Mouse (Mus musculus): ENCODE results near the gene Usp29. TPM values are rescaled to one million over a fixed set of nuclear protein-coding genes. Genes with fewer than 3 reads are reported as not detected.

Usp29 gene
- polyA plus RNA-seq, 1 experiment from 2014 or later: 41.5 TPM

- Histone ChIP-seq H3K27me3 (ENCODE audit: control insufficient read depth, insufficient read depth, low read length) (no peaks in the 10 kb centered on the region), H3K4me1 (ENCODE audit: control insufficient read depth, insufficient read depth, low read length) (no peaks in the 10 kb centered on the region), H3K36me3 (ENCODE audit: control insufficient read depth, insufficient read depth, low read length) (no peaks in the 10 kb centered on the region), H3K27ac (ENCODE audit: low read depth, low read length) (no peak overlapping the region), H3K4me2 (ENCODE audit: low read depth, low read length) (no peak overlapping the region), H3K9ac (replicated peaks; ENCODE audit: low read depth, low read length) (no peak overlapping the region), H3K9me3 (ENCODE audit: control insufficient read depth, low read length) (no peaks in the 10 kb centered on the region), H3K4me3 (ENCODE audit: low read depth, low read length) (no peak overlapping the region)
- ATAC-seq (ENCODE audit: low read depth): no peak
- WGBS: 42% methylated on average over 2 of the region's 2 CpGs
Measured at GRCm38 (mm10) chr7:6823673-6824072, 93.3 kb downstream of the Usp29 start.

DNA sequence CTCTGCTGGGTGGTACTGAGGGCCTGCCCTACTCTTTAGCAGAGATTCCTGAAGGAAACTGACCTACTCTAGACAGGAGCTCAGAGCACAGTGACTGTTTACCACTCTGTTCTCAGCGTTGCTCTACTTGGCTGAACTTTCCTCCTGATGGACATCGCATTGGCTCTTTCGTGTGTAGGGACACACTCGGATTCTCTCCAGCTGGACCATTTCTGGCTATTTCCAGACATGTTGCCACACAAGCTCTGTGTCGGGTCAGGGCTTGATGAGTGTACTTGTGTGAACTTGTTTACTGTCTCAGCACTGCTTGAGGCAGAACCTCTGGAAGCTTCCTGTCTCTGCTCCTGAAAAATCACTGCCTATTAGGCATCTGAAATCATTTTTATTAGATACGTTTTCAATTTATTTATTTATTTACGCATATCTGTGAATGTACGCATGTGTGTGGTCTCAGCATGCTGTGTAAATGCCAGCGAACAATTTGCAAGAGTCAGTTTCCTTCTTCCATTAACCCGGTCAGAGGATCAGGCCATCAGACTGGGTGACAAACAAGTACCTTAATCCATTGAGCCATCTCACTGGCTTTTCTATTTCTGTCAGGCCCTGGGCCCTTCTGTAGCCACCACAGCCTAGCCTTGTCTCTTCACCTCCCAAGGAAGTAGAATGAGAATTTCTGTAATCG is 95.7 kb downstream of the Usp29 start:
- Histone ChIP-seq H3K36me3 (ENCODE audit: control insufficient read depth, insufficient read depth, low read length) (no peaks in the 10 kb centered on the region), H3K27ac (ENCODE audit: low read depth, low read length) (no peak overlapping the region), H3K4me3 (ENCODE audit: low read depth, low read length) (no peak overlapping the region), H3K4me2 (ENCODE audit: low read depth, low read length) (no peak overlapping the region), H3K9me3 (ENCODE audit: control insufficient read depth, low read length) (no peaks in the 10 kb centered on the region), H3K4me1 (ENCODE audit: control insufficient read depth, insufficient read depth, low read length) (no peaks in the 10 kb centered on the region), H3K27me3 (ENCODE audit: control insufficient read depth, insufficient read depth, low read length) (no peaks in the 10 kb centered on the region), H3K9ac (replicated peaks; ENCODE audit: low read depth, low read length) (no peak overlapping the region)
- 92% methylated on average over 11 of the region's 11 CpGs for WGBS
- no peak for ATAC-seq (ENCODE audit: low read depth)

DNA sequence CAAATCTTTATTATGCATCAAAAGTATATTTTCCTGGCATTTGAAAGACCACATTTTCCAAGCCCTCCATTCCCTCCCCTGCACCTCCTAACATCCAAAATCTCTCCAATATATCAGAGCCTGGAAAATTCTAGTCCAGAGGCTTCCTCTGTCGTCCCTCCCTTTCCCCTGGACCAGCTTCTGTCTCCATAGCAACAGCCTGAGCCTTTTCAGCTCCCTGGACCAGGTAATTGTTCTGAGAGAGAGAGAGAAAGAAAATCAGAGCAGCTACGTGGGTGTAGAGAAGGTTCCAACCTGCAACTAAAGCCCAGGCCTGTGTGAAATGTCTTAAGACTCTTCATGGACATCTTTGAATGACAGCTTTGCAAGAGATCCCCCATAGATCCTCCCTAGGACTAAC is 98.8 kb downstream of the Usp29 start:
- Histone ChIP-seq H3K27me3 (ENCODE audit: control insufficient read depth, insufficient read depth, low read length) (no peaks in the 10 kb centered on the region), H3K4me1 (ENCODE audit: control insufficient read depth, insufficient read depth, low read length) (no peaks in the 10 kb centered on the region), H3K27ac (ENCODE audit: low read depth, low read length) (peak overlapping the region; percentile 8; the same call in 1 of the 2 replicates), H3K4me2 (ENCODE audit: low read depth, low read length) (no peak overlapping the region), H3K4me3 (ENCODE audit: low read depth, low read length) (no peak overlapping the region), H3K36me3 (ENCODE audit: control insufficient read depth, insufficient read depth, low read length) (no peaks in the 10 kb centered on the region), H3K9ac (replicated peaks; ENCODE audit: low read depth, low read length) (no peak overlapping the region), H3K9me3 (ENCODE audit: control insufficient read depth, low read length) (no peaks in the 10 kb centered on the region)
- peak; percentile 80 for ATAC-seq (ENCODE audit: low read depth)
- 7% methylated on average over 2 of the region's 2 CpGs for WGBS

GRCm38 (mm10) chr7:6834950-6835349 is 104.6 kb downstream of the Usp29 start:
- Histone ChIP-seq H3K4me1 (ENCODE audit: control insufficient read depth, insufficient read depth, low read length) (peaks cover 6% of the 10 kb centered on the region; the same call in 1 of the 2 replicates), H3K4me2 (ENCODE audit: low read depth, low read length) (no peak overlapping the region), H3K27ac (ENCODE audit: low read depth, low read length) (peak overlapping the region; percentile 49; the same call in 1 of the 2 replicates), H3K27me3 (ENCODE audit: control insufficient read depth, insufficient read depth, low read length) (no peaks in the 10 kb centered on the region), H3K36me3 (ENCODE audit: control insufficient read depth, insufficient read depth, low read length) (no peaks in the 10 kb centered on the region), H3K9me3 (ENCODE audit: control insufficient read depth, low read length) (no peaks in the 10 kb centered on the region), H3K4me3 (ENCODE audit: low read depth, low read length) (no peak overlapping the region), H3K9ac (replicated peaks; ENCODE audit: low read depth, low read length) (no peak overlapping the region)
- peak; percentile 56 for ATAC-seq (ENCODE audit: low read depth)
- 29% methylated on average over 5 of the region's 5 CpGs for WGBS

DNA sequence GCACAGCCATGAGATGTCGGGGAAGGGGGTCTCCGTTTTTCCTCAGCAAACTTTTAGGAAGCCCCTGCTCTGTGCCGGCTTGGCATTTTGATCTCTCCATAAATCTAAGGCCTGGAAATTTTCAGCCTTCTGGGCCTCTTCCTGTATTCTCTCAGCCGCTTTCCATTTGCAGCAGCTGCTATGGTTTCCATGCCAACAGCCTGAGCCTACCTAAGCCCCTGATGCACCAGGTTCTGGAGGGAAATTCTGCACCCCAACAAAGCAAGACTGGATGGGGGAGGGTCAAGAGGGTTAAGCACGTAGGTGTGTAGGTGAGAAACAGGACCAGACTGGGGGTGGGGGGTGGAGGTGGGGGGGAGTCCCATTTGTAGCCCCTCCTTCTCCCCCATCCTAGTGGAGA is 105.0 kb downstream of the Usp29 start:
- no peaks in the 10 kb centered on the region for H3K27me3 ChIP-seq (ENCODE audit: control insufficient read depth, insufficient read depth, low read length)
- H3K36me3 ChIP-seq (ENCODE audit: control insufficient read depth, insufficient read depth, low read length): no peaks in the 10 kb centered on the region
- H3K27ac ChIP-seq (ENCODE audit: low read depth, low read length): peak overlapping the region; percentile 49
- peaks cover 6% of the 10 kb centered on the region; the same call in 1 of the 2 replicates for H3K4me1 ChIP-seq (ENCODE audit: control insufficient read depth, insufficient read depth, low read length)
- no peak overlapping the region for H3K9ac ChIP-seq (replicated peaks; ENCODE audit: low read depth, low read length)
- H3K4me2 ChIP-seq (ENCODE audit: low read depth, low read length): no peak overlapping the region
- no peaks in the 10 kb centered on the region for H3K9me3 ChIP-seq (ENCODE audit: control insufficient read depth, low read length)
- 11% methylated on average over 5 of the region's 5 CpGs for WGBS
- peak; percentile 87 for ATAC-seq (ENCODE audit: low read depth)
- H3K4me3 ChIP-seq (ENCODE audit: low read depth, low read length): no peak overlapping the region

- H3K4me2 ChIP-seq (ENCODE audit: low read depth, low read length): no peak overlapping the region
- 57% methylated on average over 3 of the region's 3 CpGs for WGBS
- no peak for ATAC-seq (ENCODE audit: low read depth)
- no peak overlapping the region for H3K4me3 ChIP-seq (ENCODE audit: low read depth, low read length)
- H3K4me1 ChIP-seq (ENCODE audit: control insufficient read depth, insufficient read depth, low read length): peaks cover 6% of the 10 kb centered on the region; the same call in 1 of the 2 replicates
- H3K36me3 ChIP-seq (ENCODE audit: control insufficient read depth, insufficient read depth, low read length): no peaks in the 10 kb centered on the region
- H3K9me3 ChIP-seq (ENCODE audit: control insufficient read depth, low read length): no peaks in the 10 kb centered on the region
- no peak overlapping the region for H3K27ac ChIP-seq (ENCODE audit: low read depth, low read length)
- no peaks in the 10 kb centered on the region for H3K27me3 ChIP-seq (ENCODE audit: control insufficient read depth, insufficient read depth, low read length)
- no peak overlapping the region for H3K9ac ChIP-seq (replicated peaks; ENCODE audit: low read depth, low read length)
Measured at GRCm38 (mm10) chr7:6837297-6837925, 107.0 kb downstream of the Usp29 start.

DNA sequence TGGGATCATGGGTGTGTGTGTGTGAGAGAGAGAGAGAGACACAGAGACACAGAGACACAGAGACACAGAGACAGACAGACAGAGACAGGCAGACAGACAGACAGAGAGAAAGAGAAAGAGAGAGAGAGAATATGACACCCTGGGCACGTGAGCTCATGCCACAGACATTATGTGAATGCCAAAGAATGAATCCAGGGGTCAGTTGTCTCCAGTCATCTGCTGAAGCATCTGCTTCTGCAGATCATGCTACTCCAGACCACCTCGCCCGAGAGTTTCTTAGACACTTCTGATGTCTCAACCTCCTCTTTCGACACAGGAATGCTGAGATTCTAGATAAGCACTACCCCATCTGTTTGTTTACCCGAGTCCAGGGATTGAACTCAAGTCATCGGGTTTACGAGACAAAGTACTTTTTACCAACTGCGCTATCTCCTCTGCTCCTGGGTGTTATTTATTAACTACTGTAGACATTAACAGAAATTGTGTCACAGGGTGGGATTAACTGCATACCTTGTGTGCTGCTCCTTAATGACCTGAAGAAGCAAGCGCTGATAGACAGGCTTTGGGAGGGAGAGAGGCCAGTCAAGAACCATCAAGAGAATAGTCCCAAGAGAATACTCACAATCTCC is 107.7 kb downstream of the Usp29 start:
- H3K9ac ChIP-seq (replicated peaks; ENCODE audit: low read depth, low read length): no peak overlapping the region
- no peaks in the 10 kb centered on the region for H3K9me3 ChIP-seq (ENCODE audit: control insufficient read depth, low read length)
- H3K27me3 ChIP-seq (ENCODE audit: control insufficient read depth, insufficient read depth, low read length): no peaks in the 10 kb centered on the region
- 88% methylated on average over 9 of the region's 9 CpGs for WGBS
- no peak overlapping the region for H3K4me2 ChIP-seq (ENCODE audit: low read depth, low read length)
- no peak overlapping the region for H3K27ac ChIP-seq (ENCODE audit: low read depth, low read length)
- no peak overlapping the region for H3K4me3 ChIP-seq (ENCODE audit: low read depth, low read length)
- ATAC-seq (ENCODE audit: low read depth): no peak
- peaks cover 6% of the 10 kb centered on the region; the same call in 1 of the 2 replicates for H3K4me1 ChIP-seq (ENCODE audit: control insufficient read depth, insufficient read depth, low read length)
- H3K36me3 ChIP-seq (ENCODE audit: control insufficient read depth, insufficient read depth, low read length): no peaks in the 10 kb centered on the region

- Histone ChIP-seq H3K9me3 (ENCODE audit: control insufficient read depth, low read length) (no peaks in the 10 kb centered on the region), H3K27me3 (ENCODE audit: control insufficient read depth, insufficient read depth, low read length) (no peaks in the 10 kb centered on the region), H3K9ac (replicated peaks; ENCODE audit: low read depth, low read length) (no peak overlapping the region), H3K27ac (ENCODE audit: low read depth, low read length) (no peak overlapping the region), H3K4me3 (ENCODE audit: low read depth, low read length) (no peak overlapping the region), H3K4me2 (ENCODE audit: low read depth, low read length) (no peak overlapping the region), H3K36me3 (ENCODE audit: control insufficient read depth, insufficient read depth, low read length) (no peaks in the 10 kb centered on the region), H3K4me1 (ENCODE audit: control insufficient read depth, insufficient read depth, low read length) (no peaks in the 10 kb centered on the region)
- 72% methylated on average over 5 of the region's 5 CpGs for WGBS
- ATAC-seq (ENCODE audit: low read depth): peak; percentile 39; the same call in 1 of the 2 replicates
Measured at GRCm38 (mm10) chr7:6840860-6841259, 110.5 kb downstream of the Usp29 start.

GRCm38 (mm10) chr7:6849495-6849894 is 119.1 kb downstream of the Usp29 start:
- Histone ChIP-seq H3K9ac (replicated peaks; ENCODE audit: low read depth, low read length) (no peak overlapping the region), H3K4me3 (ENCODE audit: low read depth, low read length) (no peak overlapping the region), H3K36me3 (ENCODE audit: control insufficient read depth, insufficient read depth, low read length) (no peaks in the 10 kb centered on the region), H3K4me1 (ENCODE audit: control insufficient read depth, insufficient read depth, low read length) (peaks cover 5% of the 10 kb centered on the region; the same call in 1 of the 2 replicates), H3K27me3 (ENCODE audit: control insufficient read depth, insufficient read depth, low read length) (no peaks in the 10 kb centered on the region), H3K27ac (ENCODE audit: low read depth, low read length) (no peak overlapping the region), H3K9me3 (ENCODE audit: control insufficient read depth, low read length) (no peaks in the 10 kb centered on the region), H3K4me2 (ENCODE audit: low read depth, low read length) (no peak overlapping the region)
- no peak; the same call in 1 of the 2 replicates for ATAC-seq (ENCODE audit: low read depth)
- 77% methylated on average over 3 of the region's 3 CpGs for WGBS
